Mouse (Mus musculus) cerebellum, adult 11 months (tissue): ENCODE results near the gene Ifitm3.
"Not testable (repeated sequence)": the region's sequence is repeated elsewhere in the genome, so short reads cannot be mapped to it uniquely, and the experiment has no call there.

Source experiments
- DNase-seq: peaks from one replicate; pipeline ENCODE4 v3.0.0; 2022

Ifitm3 gene

GRCm38 (mm10) chr7:141032458-141033167 is 22.0 kb upstream of the Ifitm3 start:
- DNase-seq: no peak

- DNase-seq: no peak
These were observed 19.8 kb upstream of the Ifitm3 start for GRCm38 (mm10) chr7:141030390-141030789.

GRCm38 (mm10) chr7:141028831-141029230 is 18.3 kb upstream of the Ifitm3 start, which contains the start of gene Gm17387:
Gm17387 (plus strand) TSS chr7:141029131.
- DNase-seq: no peak

GRCm38 (mm10) chr7:141026740-141027098 is 16.1 kb upstream of the Ifitm3 start:
- no peak for DNase-seq

GRCm38 (mm10) chr7:141026097-141026739 is 15.6 kb upstream of the Ifitm3 start:
- no peak for DNase-seq

GRCm38 (mm10) chr7:141024865-141025838 is 14.6 kb upstream of the Ifitm3 start:
- no peak for DNase-seq

- no peak for DNase-seq
These were observed 11.2 kb upstream of the Ifitm3 start for GRCm38 (mm10) chr7:141021489-141022449.

- no peak for DNase-seq
These were observed 8.5 kb upstream of the Ifitm3 start for GRCm38 (mm10) chr7:141019028-141019427.

GRCm38 (mm10) chr7:141017824-141018223 is 7.3 kb upstream of the Ifitm3 start, which contains the start of gene Ifitm6:
Ifitm6 (minus strand) TSS chr7:141017924.
- DNase-seq: not testable (repeated sequence)

GRCm38 (mm10) chr7:141016707-141017697 is 6.4 kb upstream of the Ifitm3 start:
- DNase-seq: no peak

- DNase-seq: no peak
These were observed 734 bp upstream of the Ifitm3 start for GRCm38 (mm10) chr7:141011238-141011770.

- no peak for DNase-seq
These were observed 905 bp downstream of the Ifitm3 start for GRCm38 (mm10) chr7:141009665-141010064.

GRCm38 (mm10) chr7:141008938-141009660 is 1.5 kb downstream of the Ifitm3 start:
- DNase-seq: peak; percentile 37

GRCm38 (mm10) chr7:141008312-141008761 is 2.2 kb downstream of the Ifitm3 start:
- no peak for DNase-seq

- DNase-seq: no peak
These were observed 3.7 kb downstream of the Ifitm3 start for GRCm38 (mm10) chr7:141006914-141007313.

GRCm38 (mm10) chr7:141006446-141006845 is 4.1 kb downstream of the Ifitm3 start:
- no peak for DNase-seq

- DNase-seq: no peak
These were observed 7.1 kb downstream of the Ifitm3 start for GRCm38 (mm10) chr7:141003248-141004010.

GRCm38 (mm10) chr7:141000881-141001708 is 9.5 kb downstream of the Ifitm3 start:
- DNase-seq: no peak
